Mouse (Mus musculus) MEL (cell line): ENCODE data around the gene Znrf4.

Experiments
- CHD2 ChIP-seq: IDR thresholded peaks from 2 replicates; pipeline ENCODE4 v1.6.1; 2011; ENCODE audit warnings: low read length, improper control_type of control experiment
- KAT2A ChIP-seq: conservative IDR thresholded peaks from 2 replicates; pipeline ENCODE4 v1.6.1; 2012; ENCODE audit warnings: low read depth, low read length, improper control_type of control experiment, inconsistent platforms
- USF1 ChIP-seq: IDR thresholded peaks from 2 replicates; pipeline ENCODE4 v1.6.1; 2014; ENCODE audit warnings: low read depth, mild to moderate bottlenecking, inconsistent platforms, low read length, improper control_type of control experiment, moderate library complexity
- ZNF384 ChIP-seq: IDR thresholded peaks from 2 replicates; pipeline ENCODE4 v1.6.1; 2012; ENCODE audit warnings: low read depth, mild to moderate bottlenecking, inconsistent platforms, low read length, improper control_type of control experiment

DNA sequence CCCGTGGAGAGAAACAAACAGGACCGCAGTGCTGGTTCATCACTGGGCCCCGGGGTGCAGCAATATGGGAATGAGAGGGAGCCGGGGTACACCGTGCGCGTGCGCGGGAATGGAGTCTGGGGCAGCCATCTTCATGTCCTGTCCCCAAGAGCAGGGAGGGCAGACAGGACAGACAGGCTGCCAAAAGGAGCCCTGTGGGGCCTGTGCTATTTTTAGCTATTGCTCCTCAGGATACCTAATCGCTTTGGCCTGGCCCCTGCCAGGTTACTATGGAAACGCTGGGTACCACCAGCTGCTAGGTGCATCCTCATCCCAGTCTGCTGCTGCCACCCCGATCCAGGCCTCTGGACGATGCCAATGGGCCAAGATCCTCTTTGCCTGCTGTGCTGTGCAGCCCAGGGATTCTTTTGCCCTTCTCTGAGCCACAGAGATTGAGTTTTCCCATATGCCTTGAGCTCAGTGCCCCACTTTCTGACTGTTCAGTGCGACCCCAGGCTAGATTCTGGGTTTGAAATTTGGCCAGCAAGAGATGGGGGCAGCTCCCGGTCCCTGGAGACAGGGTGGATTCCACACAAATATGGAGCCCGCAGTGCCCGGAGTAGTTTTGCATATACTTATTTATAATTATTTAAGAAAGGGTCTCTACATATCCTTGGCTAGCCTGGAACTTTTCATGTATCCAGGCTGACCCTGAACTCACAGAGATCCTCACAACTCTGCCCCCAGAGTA lies 35.0 kb upstream of the Znrf4 start:
- no peak for TF ChIP-seq CHD2
- no peak for TF ChIP-seq KAT2A
- no peak for TF ChIP-seq ZNF384
- TF ChIP-seq USF1, result no peak
